Mouse (Mus musculus) lung, postnatal 25 days (tissue): ENCODE measurements around the gene Sf3b1.
"Not testable (repeated sequence)": the region's sequence is repeated elsewhere in the genome, so short reads cannot be mapped to it uniquely, and the experiment has no call there.

Experiments used
- DNase-seq: peaks from one replicate; pipeline ENCODE4 v3.0.0; 2022; ENCODE audit warnings: low spot score

Gene Sf3b1

DNA sequence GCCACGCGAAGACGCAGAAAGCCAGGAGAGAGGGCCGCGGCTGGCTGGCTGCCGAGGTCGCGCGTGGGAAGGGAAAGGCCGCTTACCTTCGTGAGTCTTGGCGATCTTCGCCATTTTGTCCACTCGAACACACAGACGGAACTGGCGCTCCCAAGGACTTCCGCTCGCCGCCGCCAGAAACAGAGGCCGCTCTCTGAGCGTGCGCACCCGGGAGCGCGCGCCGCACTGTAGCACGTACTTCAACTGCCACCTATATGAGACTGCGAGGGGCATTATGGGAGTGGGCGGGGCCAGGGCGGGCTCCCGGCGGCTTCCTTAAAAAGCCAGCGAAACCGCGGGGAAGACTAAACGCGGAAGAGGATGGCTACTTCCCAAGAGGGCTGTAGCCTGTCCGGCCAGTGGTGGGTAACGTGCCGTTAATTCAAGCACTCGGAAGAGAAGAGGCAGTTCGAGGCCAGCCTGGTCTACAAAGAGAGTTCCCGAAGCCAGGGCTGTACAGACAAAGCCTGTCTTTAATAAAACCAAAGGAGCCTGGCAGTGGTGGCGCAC lies at the start of gene Sf3b1:
Sf3b1 (minus strand) TSS at position 229 of the 549 bp plus-strand sequence.
- peak; percentile 97 for DNase-seq

DNA sequence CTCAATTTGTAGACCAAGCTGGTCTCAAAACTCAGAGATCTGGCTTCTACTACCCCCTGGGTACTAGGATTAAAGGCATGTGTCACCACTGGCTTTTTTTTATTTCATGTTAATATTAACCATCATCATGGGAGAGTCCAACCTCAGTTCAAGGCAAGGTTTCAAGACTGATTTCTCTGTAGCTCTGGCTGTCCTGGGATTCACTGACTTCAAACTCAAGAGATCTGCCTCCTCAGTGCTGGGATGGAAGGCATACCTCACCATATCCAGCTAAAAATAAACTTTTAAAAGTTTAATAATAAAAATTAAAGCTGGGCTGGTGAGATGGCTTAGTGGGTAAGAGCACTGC lies 49.1 kb upstream of the Sf3b1 start:
- no peak for DNase-seq

DNA sequence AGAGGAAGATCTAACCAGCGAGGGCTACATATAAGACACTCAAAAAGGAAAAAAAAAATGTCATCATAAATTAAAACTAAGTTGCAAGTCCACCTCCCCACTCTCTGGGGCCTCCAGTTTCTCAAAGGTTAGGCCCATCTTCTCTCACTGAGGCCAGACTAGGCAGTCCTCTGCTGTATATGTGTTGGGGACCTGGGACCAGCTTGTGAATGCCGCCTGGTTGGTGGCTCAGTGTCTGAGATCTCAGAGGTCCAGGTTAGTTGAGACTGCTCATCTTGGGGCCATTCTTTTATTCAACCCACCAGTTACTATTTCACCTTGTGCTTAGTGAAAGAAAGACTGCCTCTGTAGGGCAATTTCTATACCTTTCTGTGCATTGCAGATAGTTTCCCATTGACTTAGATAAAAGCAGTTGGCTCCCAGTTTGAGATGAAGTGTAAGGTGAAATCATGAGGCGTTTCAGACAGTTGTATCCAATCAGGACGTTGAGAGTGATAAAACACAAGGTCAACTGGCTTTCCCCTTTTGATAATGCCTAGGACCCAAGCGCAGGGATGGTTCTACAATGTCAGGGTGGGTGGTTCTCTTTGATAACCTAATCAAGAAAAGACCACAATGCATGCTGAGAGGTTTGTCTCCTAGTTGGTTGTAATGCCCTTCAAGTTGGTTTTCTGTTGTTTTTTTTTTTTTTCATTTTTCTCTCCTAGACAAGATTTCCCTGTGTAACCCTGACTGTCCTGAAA lies 48.5 kb upstream of the Sf3b1 start:
- DNase-seq: no peak

DNA sequence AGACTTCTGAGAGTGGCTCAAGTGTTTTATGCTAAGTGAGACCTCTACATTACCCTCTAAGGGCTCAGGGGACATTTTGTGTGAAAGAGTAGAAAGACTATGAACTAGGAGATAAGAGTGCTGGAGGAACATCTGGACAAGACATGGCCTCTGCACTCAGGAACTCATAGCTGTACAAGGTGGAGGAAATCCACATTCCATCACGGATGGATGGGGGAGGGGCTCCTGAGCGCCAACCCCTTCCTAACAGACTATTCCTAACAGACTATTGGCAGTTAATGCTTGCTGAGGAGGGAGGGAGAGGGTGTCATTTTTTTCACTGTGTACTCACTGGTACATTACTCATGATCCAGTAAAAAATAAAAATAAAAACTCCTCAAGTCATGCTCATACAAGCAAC lies 47.5 kb upstream of the Sf3b1 start:
- no peak for DNase-seq

DNA sequence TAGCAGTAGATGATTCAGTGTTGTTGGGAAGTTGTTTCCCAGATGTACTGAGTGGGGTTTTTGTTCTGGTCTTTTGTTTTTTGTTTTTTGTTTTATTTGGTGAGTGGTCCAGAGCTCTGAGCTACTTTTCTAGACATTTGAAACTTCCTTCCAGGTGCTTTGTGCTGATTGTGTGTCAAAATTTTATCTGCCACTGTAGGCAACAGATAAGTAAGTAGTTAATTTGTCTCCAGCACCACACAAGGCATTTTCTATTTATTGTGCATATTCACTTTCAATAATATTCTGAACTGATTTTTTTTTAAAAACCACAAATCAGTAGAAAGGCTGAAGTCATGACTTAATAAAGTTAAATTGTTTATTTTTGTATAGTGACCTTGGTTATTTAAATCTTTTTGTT lies 45.0 kb upstream of the Sf3b1 start:
- not testable (repeated sequence) for DNase-seq

DNA sequence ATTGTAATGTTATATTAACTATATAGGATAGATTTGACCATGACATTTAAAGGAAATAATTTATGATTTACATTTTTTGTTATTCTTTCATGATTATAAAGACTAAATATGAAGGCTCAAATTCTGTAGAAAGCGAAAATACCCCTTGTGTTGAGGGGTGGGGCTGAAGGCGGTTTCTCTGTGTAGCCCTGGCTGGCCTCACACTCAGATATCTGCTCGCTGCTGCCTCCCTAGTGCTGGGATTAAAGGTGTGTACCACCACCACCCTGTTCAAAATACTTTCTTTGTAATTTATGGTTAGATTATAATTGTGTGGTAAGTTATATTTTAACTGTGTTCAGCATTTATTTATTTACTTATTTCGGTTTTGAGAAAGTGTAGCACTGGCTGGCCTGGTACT lies 34.5 kb upstream of the Sf3b1 start:
- DNase-seq: no peak

DNA sequence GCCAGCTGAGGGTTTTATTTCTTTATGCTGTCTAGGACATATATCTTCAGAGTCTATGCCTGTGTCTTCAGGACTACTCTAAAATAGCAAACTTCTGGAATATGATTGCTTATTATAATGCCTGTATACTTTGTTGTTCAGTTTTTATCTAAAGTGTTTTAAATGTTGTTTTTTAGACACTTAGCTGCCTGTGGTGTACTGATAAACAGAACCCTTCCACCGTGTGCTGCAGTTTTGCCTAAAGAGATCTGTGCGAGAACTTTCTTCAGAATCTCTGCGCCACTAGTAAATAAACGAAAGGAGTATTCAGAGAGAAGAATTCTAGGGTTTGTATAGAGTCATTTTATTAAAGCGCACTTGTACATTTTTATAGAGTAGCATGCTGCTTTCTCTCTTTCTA lies 33.8 kb upstream of the Sf3b1 start:
- DNase-seq: no peak

DNA sequence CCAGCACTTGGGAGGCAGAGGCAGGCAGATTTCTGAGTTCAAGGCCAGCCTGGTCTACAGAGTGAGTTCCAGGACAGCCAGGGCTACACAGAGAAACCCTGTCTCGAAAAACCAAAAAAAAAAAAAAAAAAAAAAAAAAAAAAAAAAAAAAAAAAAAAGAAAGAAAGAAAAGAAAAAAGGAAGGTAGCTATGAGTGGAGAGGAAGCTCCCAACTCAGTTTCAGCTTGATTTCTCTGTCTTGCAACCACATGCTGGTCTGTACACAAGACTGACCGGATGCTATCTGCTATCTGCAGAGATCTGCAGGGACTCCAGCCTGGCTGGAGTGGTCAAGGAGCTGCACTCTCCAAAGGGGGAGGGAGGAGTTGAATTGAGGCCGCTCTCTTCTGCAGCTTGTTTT lies 31.1 kb upstream of the Sf3b1 start:
- not testable (repeated sequence) for DNase-seq

DNA sequence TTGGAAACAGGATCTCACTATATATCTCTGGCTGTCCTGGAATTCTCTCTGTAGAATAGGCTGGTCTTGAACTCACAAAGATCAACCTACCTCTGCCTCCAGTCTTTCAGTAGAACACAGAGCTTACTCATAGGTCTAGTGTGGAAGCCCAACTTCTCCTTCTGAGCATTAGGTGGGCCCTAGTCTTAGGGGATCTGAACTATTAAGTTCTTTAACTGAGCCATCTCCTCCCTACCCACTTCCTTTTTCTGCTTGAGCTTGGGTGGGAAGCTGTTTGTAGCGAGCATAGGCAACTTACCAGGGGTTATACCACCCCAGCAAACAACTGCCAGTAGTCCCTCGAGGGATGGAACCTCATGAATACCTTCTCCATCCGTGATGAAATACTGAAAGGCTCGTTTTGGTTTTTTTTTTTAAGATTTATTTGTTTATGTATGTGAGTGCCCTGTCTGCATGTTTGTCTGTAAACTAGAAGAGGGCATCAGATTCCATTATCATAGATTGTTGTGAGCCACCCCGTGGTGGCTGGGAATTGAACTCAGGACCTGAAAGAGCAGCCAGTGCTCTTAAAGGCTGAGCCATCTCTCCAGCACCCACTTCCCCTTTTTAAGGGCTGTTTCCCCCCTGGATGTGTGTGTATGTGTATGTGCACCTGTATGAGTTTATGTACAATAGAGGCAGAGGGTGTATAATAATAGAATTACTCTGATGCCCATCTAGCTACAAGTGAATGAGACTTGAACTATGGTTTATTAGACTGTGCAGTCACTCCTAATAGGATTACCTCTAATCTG lies 28.2 kb upstream of the Sf3b1 start:
- no peak for DNase-seq

DNA sequence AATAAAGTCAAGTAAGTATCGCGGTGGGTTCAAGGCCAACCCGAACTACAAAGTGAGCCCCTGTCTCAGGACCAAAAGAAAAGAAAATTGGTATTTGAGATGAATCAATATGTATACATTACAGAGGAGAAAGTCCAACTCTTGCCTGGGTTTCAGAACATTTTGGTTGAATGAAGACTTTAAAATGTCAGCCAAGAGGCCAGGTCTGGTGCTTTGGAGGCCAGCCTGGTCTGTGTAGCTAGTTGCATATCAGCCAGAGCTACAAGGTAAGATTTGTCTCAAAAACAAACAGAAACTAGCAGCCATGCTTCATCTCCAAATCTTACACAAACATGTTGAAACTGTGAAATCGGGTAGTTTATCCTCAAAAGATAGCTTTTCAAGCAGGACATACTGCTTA lies 26.3 kb upstream of the Sf3b1 start:
- no peak for DNase-seq

DNA sequence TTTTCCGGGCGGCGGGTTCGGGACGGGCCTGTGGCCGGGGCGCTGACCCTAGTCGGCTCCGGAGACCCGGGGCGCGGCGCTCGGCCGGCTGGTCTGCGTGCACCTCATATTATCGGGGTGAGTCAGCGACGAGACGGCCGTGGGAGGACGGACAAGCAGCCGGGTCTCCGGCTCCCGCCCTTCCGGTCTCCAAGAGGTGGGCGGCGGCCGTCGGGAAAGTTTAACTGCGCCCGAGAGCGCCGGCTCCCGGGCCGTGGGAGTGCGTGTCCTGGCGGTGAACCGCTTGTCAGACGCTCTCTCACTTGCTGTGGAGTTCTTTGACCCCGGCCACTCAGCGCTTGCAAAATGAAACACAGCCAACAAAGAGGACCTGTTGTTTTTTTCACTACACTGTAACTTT lies 25.7 kb upstream of the Sf3b1 start:
- DNase-seq: peak; percentile 85

DNA sequence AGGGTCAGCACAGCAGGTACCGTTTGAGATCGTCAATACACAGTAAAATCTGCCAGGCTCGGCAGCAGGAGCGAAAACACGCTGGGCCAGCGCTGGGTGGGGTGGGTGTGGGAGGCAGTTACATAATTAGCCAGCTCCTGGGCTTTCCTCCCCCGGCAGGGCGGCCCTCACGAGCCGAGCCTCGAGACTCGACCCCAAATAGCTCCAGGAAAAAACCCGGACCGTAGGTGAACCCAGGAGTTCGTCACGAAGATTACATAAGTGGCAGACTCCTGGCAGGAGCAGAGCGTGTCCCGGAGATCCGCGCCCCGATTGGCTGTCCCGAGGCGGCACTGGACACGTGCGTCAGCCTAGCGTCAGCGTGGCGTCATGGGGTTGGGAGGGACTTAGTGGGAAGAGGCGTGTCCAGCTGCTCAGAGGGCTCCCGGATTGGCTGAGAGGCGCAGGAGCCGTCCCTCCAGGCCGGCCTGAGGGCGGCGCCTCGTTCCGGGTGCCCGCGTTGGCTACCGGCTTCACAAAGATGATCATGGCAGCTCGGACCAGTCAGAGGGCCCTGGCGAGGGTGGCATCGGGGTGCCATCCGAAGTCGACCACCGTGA lies 25.2 kb upstream of the Sf3b1 start, which contains the start of gene Coq10b:
Coq10b (plus strand) TSS at position 416 of the 599 bp plus-strand sequence.
- peak; percentile 99 for DNase-seq

DNA sequence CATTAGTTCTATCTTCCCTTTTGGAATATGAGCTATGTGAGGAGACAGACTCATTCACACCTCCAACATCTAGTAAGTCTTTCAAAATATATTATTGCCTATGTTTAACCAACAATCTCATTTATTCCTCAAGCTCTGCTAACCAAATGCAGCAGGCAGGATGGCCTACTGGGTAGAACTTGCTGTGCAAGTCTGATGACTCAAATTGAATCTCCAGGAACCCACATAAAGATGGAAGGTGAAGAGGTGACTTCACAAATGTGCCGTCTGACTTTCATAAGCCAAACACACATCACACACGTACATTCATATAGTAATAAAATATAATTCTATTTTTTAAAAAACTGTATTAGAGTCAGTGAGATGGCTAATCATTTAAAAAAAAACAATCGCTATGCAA lies 24.4 kb upstream of the Sf3b1 start:
- no peak for DNase-seq

DNA sequence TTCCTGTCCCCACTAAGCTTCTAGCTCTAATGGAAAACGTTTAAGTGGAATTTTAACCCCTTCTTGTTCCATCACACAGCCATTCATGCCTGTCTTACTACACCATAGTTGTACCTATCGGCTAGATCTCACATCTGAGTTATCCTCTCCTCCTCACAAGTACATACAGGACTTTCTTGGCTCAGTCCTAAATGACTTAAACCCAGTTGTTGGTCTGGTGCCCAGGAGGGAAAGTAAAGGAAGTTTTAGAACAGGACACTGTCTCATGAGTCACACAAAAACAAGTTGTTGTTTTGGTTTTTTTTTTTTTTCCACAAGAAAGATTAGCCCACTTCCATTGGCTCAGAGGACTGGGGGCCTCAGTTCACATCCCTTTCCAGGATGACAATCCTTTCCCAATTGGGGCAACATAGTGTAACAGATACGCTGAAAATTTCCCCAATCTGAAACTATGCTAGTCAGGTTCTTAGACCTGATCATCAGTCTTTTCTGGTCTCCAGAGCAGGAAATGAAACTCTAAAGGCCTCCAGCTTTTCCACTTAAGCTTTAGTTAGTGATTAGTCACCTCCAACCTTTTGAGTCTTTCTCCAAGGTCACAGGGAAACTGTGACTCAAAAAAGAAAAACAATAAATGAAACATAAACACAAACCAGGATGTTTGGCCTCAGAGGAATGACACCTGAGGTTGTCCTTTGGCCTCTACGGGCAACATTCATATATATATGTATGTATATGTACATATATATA lies 21.7 kb upstream of the Sf3b1 start:
- no peak for DNase-seq

DNA sequence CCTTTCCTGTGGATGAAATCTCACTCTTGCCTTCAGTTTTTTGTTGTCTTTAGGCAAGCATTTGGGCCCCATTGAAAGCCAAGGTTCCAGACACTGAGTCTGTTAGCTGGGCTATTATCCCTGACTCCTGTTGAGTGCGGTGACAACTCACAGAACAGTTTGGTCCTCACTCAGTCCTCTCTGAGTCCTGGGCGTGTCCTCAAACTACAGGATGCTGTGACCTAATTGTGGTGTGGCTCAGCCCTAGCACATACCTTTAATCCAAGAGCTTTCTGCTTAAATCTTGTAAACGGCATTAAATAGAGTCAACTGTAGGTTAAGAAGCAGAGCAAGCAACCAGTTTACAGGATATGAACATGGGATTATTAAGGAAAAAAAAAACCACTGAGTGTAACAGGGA lies 15.9 kb upstream of the Sf3b1 start:
- DNase-seq: no peak

DNA sequence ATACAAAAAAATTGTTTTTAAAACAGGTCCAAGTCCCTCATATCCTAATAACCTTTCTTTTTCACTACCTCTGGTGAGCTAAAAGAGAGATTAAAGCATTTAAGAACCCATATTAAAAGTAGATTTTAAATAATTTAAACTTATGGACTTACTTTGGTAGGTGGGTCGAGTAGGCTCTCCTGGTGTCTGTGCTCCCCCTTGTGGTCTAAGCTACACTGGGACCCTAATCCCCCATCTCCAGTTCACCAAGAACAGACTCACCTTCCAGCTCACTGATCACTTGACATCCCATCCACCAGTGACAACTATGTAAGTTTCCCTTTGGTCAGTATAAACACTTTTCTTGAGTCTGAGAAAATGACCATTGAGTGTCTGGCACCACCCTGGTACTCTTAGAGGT lies 15.0 kb upstream of the Sf3b1 start:
- no peak for DNase-seq

DNA sequence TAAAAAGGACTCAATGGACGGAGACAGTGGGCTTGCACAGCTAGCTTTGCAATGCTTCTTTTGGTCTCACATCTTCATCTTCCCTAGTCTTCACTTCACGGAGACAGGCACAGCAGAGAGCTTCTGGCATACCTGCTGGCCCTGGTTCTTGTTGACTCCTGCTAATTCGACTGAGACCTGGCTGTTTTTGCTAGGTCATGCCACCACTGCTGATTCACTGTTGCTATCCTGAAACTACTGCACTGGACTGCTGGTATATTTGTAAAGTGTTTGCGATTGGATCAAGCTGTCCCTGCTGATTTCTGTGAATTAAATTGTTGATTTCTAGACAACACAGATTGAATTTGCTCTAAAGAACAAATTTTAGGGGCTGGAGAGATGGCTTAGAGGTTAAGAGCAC lies 14.4 kb upstream of the Sf3b1 start:
- DNase-seq: no peak

DNA sequence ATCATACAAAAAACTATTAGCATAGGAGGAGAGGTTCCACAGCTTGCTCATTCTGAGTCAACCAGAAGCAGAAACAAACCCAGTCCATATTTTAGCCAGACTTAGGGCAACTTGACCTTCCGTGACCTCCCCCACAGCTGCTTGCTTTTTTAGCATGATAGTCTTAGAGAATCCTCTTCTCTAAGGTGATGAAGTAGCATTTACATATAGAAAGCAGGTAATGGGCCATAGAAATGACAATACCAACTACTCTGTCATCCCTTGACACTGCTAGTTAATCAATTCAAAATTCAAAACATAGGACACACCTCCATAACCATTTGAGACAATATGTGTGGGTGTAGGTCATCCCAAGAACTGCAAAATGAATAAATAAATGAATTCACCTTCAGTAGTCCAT lies 12.7 kb upstream of the Sf3b1 start:
- no peak for DNase-seq

DNA sequence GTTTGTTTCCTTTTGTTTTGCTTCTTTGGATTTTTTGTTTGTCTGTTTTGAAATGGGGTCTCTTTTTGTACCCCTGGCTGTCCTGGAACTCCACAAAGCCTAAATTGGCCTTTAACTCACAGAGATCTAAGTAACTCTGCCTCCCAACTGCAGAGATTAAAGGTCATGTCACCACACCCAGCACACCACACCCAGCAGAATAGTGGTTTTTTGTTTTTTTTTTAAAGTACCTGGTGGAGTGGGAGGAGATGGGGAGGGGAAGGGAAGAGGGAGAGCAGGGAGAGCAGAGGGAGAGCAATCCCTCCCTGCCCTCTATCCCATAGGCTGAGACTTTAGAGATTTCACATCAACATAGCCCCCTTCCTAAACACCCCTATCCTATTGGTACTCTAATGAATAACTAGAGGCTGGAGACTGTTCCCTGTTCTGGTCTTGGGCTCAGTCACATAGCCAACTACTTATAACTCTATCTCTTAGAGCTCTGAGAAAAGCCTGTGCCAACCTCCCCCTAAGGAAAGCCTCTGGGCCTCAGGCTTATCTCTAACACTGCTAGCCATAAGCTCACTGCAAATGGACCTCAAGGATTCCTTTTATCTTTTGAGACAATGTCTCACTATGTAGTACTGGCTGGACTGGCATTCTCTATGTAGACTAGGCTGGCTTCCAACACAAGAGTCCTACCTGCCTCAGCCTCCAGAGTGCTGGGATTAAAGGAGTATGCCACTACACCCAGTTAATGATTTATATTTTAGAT lies 3.9 kb upstream of the Sf3b1 start:
- no peak for DNase-seq

DNA sequence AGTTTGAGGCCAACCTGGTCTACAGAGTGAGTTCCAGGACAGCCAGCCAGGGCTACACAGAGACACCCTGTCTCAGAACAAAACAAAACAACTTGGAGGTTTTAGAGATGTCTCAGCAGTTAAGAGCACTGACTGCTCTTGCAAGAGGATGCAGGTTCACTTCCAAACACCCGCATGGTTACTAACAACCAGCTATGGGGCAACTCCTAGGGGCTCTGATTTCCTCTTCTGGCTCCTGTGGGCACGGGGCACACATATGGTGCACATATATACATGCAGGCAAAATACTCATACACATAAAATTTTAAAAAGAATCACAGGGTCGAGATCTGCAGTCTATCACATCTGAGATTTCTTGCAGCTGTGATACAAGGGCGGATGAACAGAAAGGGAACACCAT lies 2.2 kb upstream of the Sf3b1 start:
- no peak for DNase-seq

DNA sequence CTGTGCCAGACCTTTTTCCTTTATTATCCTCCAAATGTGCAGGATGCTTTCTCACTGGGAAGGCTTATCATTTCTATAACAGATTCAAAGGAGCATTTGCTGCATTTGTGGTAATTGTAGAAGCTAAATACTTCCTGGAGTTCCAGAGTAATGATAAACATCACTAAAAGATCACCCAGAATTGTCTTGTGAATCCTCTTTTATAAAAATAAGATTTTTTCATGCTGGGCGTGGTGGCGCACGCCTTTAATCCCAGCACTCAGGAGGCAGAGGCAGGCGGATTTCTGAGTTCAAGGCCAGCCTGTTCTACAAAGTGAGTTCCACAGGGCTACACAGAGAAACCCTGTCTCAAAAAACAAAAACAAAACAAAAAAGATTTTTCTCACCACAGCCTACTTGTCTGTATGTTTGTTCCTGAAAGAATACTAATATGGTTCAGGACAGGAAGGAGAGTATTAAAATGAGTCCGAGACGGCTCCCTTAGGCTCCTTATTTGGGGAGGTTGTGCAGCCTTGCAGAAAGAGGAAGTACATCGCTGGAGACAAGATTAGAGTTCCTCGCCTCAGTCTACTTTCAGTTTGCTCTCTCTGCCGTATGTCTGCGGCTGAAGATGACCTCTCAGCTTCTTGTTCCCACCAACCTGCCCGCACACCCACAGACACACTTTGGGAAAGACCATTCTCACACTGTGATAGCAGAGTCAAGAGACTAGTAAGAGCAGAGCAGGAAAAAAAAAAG lies 1.4 kb upstream of the Sf3b1 start:
- peak; percentile 71 for DNase-seq
